Mouse (Mus musculus): ENCODE results near the gene Kif21b.

GRCm38 (mm10) chr1:136149702-136150101 lies 18.5 kb downstream of the Kif21b start:
- TF ChIP-seq CTCF (IDR thresholded peaks at IDR 0.05; ENCODE audit: low read depth) (no peak), EP300 (IDR thresholded peaks at IDR 0.05; ENCODE audit: low read depth) (no peak)

Data from liver, embryonic 14.5 days (tissue).